Mouse (Mus musculus): ENCODE results near the gene Cnot3. TPM values are rescaled to one million over a fixed set of nuclear protein-coding genes. Genes with fewer than 3 reads are reported as not detected.

The Cnot3 gene
- polyA plus RNA-seq, 1 experiment, result 112 TPM

DNA sequence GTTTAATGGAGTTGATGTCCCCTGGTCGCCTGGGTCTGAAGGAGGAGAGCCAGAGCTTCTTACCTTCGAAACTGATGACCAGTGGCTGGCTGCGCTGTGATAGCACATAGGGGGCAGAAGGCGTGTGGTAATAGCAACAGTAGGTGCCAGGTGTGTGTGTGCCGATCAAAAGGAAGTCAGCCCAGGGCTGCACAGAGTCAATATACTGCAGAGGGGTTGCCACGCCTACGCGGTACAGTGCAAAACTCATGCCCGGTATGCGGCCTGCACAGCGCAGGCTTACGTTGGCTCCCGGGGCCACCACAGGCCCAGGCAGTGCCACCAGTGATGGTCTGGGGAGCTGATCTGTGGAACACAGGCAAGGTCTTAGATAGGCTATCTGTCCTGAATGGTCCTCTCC lies 34.1 kb upstream of the Cnot3 start:
- WGBS, result 77% methylated on average over 13 of the region's 13 CpGs
- Histone ChIP-seq H3K4me1 (ENCODE audit: control insufficient read depth, insufficient read depth, low read length) (no peaks in the 10 kb centered on the region), H3K4me3 (replicated peaks; ENCODE audit: control insufficient read depth, low read depth, low read length) (no peak overlapping the region), H3K27ac (ENCODE audit: control insufficient read depth, insufficient read depth, low read depth, low read length, poor library complexity) (no peak overlapping the region)
- TF ChIP-seq POLR2A (IDR thresholded peaks at IDR 0.05; ENCODE audit: borderline replicate concordance, control insufficient read depth, low read depth, low read length) (no peak), CTCF (IDR thresholded peaks at IDR 0.05; ENCODE audit: control insufficient read depth, insufficient read depth, low read length) (no peak)

DNA sequence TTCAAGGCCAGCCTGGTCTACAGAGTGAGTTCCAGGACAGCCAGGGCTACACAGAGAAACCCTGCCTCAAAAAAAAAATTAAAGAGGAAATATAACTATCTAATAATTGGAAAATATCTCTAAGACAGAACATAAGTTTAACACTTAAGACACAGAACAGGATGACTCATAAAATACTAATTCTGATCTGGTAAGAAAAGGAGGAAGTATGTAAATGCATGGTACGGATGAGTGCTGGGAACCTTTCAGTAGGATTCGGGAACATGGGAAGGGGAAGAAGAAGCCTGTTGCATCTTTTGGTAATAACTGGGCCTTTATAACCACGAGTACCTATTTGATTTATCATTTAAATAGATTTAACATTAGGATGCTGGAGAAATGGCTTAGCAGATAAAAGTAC lies 31.0 kb upstream of the Cnot3 start:
- 53% methylated on average over 3 of the region's 3 CpGs for WGBS
- TF ChIP-seq POLR2A (IDR thresholded peaks at IDR 0.05; ENCODE audit: borderline replicate concordance, control insufficient read depth, low read depth, low read length) (no peak), CTCF (IDR thresholded peaks at IDR 0.05; ENCODE audit: control insufficient read depth, insufficient read depth, low read length) (no peak)
- H3K27ac ChIP-seq (ENCODE audit: control insufficient read depth, insufficient read depth, low read depth, low read length, poor library complexity), result no peak overlapping the region
- no peak overlapping the region for H3K4me3 ChIP-seq (replicated peaks; ENCODE audit: control insufficient read depth, low read depth, low read length)
- no peaks in the 10 kb centered on the region for H3K4me1 ChIP-seq (ENCODE audit: control insufficient read depth, insufficient read depth, low read length)

DNA sequence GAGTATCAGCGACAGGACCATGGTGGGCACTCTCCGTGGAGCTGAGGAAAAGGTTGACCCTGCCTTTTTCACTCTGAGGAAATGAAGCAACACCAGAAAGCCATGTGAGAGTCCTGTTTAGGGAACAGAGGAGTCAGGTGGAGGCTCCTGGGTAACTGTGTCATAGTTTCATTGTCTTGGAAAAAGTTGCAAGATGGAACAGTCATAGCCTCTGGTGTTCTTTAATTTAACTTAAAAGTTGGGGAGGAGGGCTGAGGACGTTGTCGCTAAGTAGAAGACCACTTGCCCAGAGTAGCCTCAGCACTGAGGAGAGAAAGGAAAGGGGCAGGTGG lies 29.0 kb upstream of the Cnot3 start, which contains the start of gene Oscar:
Gene Oscar (minus strand): TSS at position 101 of the 332 bp plus-strand sequence.
- Histone ChIP-seq H3K4me1 (ENCODE audit: control insufficient read depth, insufficient read depth, low read length) (no peaks in the 10 kb centered on the region), H3K4me3 (replicated peaks; ENCODE audit: control insufficient read depth, low read depth, low read length) (no peak within 1 kb of the TSS), H3K27ac (ENCODE audit: control insufficient read depth, insufficient read depth, low read depth, low read length, poor library complexity) (no peak within 1 kb of the TSS)
- 70% methylated on average over 4 of the region's 4 CpGs for WGBS
- TF ChIP-seq POLR2A (IDR thresholded peaks at IDR 0.05; ENCODE audit: borderline replicate concordance, control insufficient read depth, low read depth, low read length) (no peak), CTCF (IDR thresholded peaks at IDR 0.05; ENCODE audit: control insufficient read depth, insufficient read depth, low read length) (no peak)

DNA sequence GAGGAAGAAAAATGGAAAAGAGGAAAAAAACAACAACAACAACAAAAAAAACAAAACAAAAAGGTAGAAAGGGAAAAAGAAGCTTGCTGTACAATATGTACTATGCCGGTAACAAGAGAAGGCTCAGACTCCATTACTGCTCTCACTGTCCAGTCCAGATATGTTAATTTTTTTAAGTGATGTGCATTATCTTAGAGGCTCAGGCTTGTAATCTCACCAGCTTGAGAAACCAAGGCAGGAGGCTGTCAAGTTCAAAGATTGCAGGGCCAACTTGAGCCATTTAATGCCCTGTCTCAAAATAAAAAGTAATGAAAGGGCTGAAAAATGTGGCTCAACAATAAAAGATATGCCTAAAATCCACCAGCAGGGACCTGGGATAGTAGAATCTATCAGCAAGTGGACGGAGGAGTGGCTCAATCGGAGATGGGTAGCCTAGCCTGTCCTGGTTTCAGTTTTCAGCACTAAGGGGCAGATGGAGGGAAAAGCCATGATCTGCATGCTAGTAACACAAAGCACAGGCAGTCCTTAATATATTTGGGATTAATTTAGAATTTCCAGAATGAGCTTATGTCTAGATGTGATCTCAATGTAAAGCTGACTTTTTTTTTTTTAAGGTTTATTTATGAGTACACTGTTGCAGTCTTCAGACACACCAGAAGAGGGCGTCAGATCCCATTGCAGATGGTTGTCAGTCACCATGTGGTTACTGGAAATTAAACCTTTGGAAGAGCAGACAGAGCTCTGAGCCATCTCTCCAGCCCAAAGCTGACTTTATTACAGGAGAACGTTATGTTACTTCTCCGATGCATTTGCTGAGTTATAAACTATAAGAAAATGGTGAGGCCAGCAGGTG lies 28.5 kb upstream of the Cnot3 start:
- H3K4me1 ChIP-seq (ENCODE audit: control insufficient read depth, insufficient read depth, low read length), result no peaks in the 10 kb centered on the region
- TF ChIP-seq CTCF (IDR thresholded peaks at IDR 0.05; ENCODE audit: control insufficient read depth, insufficient read depth, low read length), result no peak
- TF ChIP-seq POLR2A (IDR thresholded peaks at IDR 0.05; ENCODE audit: borderline replicate concordance, control insufficient read depth, low read depth, low read length), result no peak
- H3K27ac ChIP-seq (ENCODE audit: control insufficient read depth, insufficient read depth, low read depth, low read length, poor library complexity), result no peak overlapping the region
- H3K4me3 ChIP-seq (replicated peaks; ENCODE audit: control insufficient read depth, low read depth, low read length), result no peak overlapping the region
- WGBS, result 36% methylated on average over 6 of the region's 6 CpGs

DNA sequence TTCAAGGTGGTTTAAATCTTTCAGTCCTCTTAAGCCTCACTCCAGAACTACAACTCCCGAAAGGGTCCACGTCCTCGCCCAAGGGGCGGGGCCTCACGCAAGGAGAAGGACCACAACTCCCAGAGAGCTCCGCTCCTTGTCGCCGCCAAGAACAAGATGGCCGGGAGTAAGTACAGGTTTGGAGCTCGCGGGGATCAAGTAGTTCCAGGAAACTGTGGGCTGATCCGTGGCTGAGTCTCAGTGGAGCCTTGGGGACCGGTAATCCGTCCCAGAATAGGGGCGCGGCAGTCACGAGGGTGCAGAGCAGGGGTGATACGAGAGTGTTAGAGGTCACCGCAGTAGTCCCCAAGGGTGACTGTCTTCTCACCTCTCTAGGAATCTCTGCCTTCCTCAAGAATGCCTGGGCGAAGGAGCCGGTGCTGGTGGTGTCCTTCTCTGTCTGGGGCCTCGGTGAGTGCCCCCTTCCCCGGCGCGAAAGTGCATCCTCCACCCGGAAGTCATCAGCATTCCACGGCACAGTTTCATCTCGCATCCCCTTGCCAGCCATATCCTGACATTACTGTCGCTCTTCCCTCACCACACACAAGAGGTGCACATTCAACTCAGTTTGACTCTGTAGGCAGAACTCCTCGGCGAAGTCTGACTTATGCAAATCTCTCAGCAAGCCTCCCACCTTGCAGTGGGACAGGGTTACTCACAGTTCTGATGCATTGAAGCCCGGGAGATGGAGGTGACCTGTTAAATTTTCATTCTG lies 27.6 kb upstream of the Cnot3 start, which contains the start of gene Ndufa3:
Gene Ndufa3 (plus strand): TSS at position 132 of the 754 bp plus-strand sequence.
- Histone ChIP-seq H3K27ac (ENCODE audit: control insufficient read depth, insufficient read depth, low read depth, low read length, poor library complexity) (peak within 1 kb of the TSS; percentile 13; the same call in 1 of the 2 replicates), H3K4me1 (ENCODE audit: control insufficient read depth, insufficient read depth, low read length) (no peaks in the 10 kb centered on the region), H3K4me3 (replicated peaks; ENCODE audit: control insufficient read depth, low read depth, low read length) (peak within 1 kb of the TSS; percentile 76)
- under 1% methylated on average over 32 of the region's 32 CpGs for WGBS
- TF ChIP-seq POLR2A (IDR thresholded peaks at IDR 0.05; ENCODE audit: borderline replicate concordance, control insufficient read depth, low read depth, low read length) (peak; percentile 54; the same call in 1 of the 2 replicates), CTCF (IDR thresholded peaks at IDR 0.05; ENCODE audit: control insufficient read depth, insufficient read depth, low read length) (no peak)

DNA sequence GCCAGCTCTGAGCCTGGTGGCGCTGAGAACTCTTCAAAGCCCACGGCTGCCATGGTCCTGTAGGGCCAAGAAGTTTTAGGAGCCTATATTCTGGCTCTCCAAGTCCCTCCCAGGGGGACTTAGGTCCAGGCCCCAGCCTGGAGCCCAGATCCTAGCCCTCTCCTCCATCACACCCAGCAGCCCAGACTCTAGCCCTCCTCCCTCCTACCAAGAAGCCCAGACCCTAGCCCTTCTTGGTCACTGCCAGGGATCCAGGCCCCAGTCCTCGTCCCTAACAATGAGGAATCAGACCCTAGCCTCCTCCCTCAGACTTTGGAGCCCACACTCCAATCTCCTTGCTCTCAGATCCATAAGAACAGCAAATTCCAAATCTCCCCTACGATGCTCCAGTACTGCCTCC lies 16.0 kb upstream of the Cnot3 start:
- TF ChIP-seq POLR2A (IDR thresholded peaks at IDR 0.05; ENCODE audit: borderline replicate concordance, control insufficient read depth, low read depth, low read length), result no peak
- TF ChIP-seq CTCF (IDR thresholded peaks at IDR 0.05; ENCODE audit: control insufficient read depth, insufficient read depth, low read length), result no peak
- peaks cover 2% of the 10 kb centered on the region for H3K4me1 ChIP-seq (ENCODE audit: control insufficient read depth, insufficient read depth, low read length)
- peak overlapping the region; percentile 76; the same call in 1 of the 2 replicates for H3K27ac ChIP-seq (ENCODE audit: control insufficient read depth, insufficient read depth, low read depth, low read length, poor library complexity)
- WGBS, result 31% methylated on average over 4 of the region's 4 CpGs
- peak overlapping the region; percentile 86 for H3K4me3 ChIP-seq (replicated peaks; ENCODE audit: control insufficient read depth, low read depth, low read length)

DNA sequence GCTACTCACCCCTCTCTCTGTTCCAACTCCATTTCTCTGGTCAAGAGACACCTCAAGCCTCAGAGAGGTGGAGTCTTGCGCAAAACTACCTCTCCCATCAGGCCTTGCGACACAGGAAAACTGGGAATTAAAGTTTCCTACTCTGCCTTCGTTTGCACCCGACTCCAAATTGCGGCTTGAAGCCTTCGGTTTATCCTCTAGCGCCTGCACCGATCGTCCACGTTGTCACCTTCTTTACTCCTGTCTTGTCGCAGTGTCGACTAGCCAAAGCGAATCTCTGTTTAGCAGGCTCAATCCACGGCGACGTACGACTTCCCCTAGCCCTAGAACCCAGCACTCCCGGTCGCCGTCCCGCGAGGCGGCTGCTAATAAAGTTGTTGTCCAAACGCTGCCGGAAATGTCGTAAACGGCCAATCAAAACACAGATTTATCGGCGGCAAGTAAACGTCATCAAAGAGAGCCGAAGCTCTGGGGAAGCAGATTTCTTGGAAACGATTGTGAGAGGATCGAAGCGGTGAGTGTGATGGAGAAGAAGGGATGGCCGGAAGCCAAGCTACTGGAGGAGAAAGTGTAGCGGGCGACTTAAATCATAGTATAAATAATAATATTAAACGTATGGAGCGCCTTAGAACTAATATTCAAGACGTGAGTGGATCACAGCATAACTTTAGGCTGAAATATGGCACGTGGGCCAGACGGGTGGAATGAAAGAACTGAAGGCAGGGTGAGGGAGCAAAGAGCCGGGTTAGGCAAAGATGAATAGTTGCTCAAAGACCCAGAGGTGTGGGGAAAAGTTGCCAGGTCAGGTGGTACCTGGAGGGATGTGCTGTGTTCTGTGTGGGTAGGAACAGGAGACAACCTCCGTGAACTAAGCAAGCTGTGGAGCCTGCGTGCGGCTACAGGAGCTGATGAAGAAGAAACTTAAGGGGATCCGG lies 15.3 kb upstream of the Cnot3 start, which contains the start of the genes Tfpt and Prpf31:
Gene Tfpt (minus strand): TSS at position 387 of the 935 bp plus-strand sequence.
Gene Prpf31 (plus strand): TSS at position 443 of the 935 bp plus-strand sequence.
- Histone ChIP-seq H3K4me1 (ENCODE audit: control insufficient read depth, insufficient read depth, low read length) (peaks cover 2% of the 10 kb centered on the region), H3K27ac (ENCODE audit: control insufficient read depth, insufficient read depth, low read depth, low read length, poor library complexity) (peak within 1 kb of the TSS; percentile 76), H3K4me3 (replicated peaks; ENCODE audit: control insufficient read depth, low read depth, low read length) (peak within 1 kb of the TSS; percentile 86)
- TF ChIP-seq CTCF (IDR thresholded peaks at IDR 0.05; ENCODE audit: control insufficient read depth, insufficient read depth, low read length) (no peak), POLR2A (IDR thresholded peaks at IDR 0.05; ENCODE audit: borderline replicate concordance, control insufficient read depth, low read depth, low read length) (0 out of 2 replicates have a peak, but pooled peaks have one; percentile 39)
- under 1% methylated on average over 47 of the region's 47 CpGs for WGBS

Measured in bone marrow, adult 2 months (tissue).